Mouse (Mus musculus) neutrophil, adult 5-6 weeks (primary cell): Measurements from ENCODE around the gene Myl4. TPM values are rescaled to one million over a fixed set of nuclear protein-coding genes. Genes with fewer than 3 reads are reported as not detected.

ENCODE experiments used
- ATAC-seq: fragments of 151-379, 151-347 bp; 2 replicates; pipeline ENCODE4 v1.8.0; 2017; ENCODE audit warnings: mild to moderate bottlenecking, moderate TSS enrichment; ENCODE audit not compliant: insufficient number of reproducible peaks, poor library complexity, low FRiP score, severe bottlenecking; ENCODE audit errors: extremely low read depth
- total RNA-seq: library from RNA; stranded (forward); fragments of 200-1000 nt; gene quantifications from 2 replicates; pipeline ENCODE4 v1.2.3, GENCODE M21; 2017

Gene Myl4
- total RNA-seq, 1 experiment from 2014 or later, result 5.7 TPM

DNA sequence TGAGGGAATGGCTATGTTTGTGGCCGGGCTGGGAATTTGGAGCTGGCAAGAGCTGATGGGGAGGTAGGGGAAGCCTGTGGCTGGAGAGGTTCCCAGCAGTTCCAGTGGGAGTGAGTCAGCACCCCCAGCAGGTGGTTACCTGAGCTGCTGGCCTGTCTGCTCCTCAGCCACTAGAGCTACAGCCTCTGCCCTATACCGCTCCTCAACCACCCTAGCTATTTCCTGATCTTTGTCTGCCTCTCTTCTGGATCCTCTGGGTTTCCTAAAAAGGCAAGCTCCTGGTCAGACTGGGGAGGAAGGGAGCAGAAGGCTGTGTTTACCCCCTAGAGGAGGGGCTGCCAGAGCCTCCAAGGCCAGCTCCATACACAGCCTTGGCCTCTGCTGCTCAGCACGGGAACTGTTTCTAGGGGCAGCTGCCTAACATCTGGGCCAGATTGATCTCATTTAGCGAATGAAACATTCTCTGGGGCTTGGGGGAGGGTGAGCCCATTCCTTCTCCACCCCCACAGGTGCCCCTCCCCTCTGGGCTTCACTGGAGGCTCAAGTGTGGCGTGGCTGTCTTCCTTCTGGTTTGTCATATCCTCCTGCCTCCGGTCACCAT is 74.4 kb downstream of the Myl4 start:
- no peak for ATAC-seq

DNA sequence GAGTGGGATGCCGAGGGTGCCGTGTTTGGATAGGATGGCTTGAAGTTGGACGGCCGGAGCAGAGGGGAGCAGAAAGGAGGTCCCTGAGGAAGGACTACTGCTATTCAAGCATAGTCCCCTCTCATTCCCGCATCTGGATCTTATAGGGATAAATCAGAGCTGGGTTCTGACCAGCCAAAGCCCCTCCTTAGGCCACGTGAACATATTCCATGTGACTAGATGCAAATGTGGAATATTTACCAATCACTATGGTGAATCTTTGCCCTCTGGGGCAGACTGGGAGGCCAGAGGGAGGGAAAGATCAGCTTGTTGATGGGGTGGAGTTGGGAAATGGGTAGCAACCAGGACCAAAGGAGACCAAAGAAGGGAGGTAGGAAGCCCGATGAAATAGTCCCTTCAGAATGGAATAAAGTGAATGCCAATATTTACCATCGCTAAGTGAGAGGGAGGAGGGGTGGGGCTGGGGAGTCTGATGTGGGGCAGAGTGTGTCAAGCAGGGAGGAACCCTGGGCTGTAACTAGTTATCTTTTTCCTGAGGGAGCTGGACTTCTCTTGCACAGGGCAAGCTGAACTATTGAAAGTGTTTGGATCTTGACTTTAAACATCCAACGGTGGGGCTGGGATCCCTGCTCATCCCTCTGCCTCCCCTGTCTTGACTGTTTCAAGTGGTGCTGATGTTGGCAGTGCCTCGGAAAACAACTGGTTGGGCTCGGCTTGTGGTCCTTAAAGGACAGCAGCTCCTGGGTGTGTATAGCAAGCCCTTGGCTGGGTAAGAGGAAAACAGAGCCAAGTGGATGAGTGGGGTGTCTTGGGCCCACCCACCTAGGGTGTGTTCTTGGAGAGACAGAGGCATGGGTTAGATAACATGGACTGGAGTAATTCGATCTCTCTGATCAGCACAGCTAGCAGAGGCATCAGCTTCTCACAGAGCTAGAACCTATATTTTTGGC is 75.3 kb downstream of the Myl4 start:
- ATAC-seq, result no peak

DNA sequence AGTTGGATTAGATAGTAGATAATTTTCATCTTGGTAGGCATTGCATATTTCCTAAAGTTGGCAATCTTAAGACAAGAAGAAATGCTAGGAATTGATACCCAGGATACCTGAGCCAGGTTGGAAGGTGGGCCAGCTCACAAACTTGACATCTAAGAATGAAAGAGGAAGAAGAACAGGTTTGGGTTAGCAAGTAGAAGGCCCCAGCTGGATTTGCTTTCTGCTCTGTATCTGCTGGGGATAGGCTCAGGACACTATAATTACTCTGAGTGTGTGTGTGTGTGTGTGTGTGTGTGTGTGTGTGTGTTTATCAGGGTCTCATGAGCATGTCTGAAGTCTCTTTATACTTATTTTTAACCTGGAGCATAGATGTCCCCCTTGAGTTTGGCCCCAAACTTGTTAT is 76.2 kb downstream of the Myl4 start:
- ATAC-seq, result no peak

DNA sequence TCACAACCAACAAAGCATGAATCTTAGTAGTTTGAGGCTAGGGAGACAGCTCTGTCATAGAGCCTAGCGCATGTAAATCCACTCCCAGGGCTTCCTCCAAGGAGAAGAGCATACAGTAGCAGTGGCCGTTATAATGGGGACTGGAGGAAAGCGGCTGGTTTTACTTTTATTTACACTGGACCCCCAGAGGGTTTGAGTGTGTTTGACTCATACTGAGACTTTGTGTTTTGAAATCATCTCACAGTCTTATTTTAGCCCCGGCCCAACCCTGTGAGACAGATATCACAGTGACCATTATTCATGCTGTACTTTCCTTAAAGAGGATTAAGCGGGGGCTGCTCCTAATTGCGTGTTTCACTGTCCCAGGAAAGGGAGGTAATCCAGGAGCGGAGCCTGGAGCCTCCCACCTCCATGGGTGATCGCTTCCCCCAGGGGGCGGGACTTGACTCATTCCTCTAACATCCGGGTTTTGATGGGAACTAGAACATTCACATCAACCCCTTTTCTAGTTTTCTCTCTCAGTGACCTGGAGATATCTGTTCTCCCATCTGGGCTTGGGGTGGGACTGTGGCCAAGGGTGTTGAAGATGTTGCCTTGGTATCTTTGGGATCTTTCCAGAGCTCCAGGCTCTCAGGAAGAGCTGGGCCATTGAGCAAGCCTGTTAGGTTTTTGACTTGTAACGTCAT is 77.3 kb downstream of the Myl4 start:
- no peak for ATAC-seq

DNA sequence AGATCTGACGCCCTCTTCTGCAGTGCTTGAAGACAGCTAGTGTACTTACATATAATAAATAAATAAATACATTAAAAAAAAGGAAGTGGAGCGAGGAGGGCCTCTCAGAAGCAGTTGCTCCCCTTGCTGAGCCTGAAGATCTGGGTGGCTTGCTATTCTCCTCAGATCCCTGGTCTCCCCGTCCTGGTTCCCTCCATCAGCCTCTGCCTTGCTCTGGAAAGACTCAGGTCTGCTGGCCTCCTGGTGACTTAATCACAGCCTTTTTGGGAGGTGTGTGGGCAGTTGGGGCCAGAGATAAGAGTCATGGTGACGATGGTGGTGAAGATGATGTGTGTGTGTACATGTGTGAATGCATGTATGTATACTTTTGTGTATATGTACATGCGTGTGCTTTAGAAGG is 78.1 kb downstream of the Myl4 start:
- no peak for ATAC-seq

DNA sequence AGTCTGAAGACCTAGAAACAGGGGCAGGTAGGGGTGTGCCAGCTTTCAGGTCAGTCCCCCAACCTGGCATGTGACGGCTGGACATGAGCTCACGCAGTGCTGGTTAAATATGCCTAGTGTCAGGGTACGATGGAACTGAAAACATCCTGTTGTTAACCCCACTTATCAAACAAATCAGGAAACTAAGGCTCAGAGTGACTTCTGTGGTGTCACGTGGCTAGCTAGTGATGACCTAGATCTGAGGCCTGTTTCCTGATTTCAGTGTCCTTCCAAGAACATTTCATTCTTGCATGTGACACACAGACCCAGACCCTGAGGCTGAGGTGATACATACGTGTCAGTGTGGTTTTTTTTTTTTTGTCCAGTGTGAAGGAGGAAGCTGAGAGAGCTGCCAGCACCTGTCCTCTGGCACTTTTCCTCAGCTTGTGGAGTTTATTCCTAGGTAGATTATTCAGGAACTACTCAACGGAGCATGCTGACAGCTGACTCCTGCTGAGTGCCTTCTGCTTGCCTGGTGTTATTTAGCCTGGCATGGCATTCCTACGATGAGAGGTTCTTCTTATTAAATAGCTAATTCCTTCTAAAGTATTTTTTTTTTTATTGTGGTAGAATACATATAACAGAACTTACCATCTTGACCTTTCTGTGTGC is 79.8 kb downstream of the Myl4 start:
- ATAC-seq, result peak; percentile 14; the same call in 1 of the 2 replicates

DNA sequence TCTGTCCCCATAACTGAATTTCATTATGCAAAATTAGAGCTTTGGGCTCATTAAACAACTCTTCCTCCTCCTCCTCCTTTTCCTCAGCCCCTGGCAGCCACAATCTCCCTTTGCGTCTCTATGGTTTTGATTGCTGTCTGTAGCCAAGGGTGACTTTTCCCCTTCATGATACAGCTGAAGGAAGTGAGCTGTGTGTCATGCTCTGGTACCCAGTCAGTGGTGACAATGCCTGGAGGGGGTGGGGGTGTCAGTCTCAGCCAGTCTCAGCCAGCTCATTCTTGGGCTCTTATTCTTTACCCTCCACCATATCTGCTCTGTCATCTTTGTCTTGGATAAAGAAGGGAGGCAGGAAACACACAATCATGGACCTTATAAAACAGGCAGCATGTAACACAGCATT is 80.8 kb downstream of the Myl4 start:
- peak; percentile 79 for ATAC-seq

DNA sequence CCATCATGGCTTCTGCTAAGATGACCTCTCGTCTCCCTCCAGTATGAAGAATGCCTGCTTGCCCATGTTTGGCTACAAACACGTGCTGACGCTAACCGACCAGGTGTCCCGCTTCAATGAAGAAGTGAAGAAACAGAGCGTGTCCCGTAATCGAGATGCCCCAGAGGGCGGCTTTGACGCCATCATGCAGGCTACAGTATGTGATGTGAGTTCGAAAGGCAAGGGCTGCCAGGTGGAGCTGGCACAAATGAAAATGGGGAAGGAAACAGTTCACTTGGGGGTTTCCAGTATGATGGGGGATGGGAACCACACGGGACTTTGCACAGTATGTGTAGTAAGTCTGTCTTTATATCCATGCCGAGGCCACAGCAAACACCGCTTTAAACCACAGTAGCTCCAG is 86.5 kb downstream of the Myl4 start:
- ATAC-seq, result peak; percentile 92

DNA sequence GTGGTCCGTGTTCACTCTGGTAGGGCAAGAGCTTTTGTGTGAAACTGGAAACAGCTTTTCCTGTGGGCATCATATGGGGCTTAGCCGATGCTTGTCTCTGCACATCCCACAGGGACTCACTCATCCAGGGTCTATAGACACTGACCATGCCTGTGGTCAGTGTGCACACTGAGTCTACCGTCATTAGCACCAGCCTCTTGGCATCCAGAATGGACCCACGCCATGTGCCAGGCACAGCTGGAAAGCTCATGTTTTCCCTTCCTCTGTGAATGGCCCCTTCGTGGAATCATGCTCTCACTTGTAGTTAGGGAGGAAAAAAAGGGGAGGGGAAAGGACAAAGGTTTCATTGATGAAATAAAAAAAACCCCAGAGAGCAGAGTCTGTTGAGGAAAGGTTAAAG is 87.5 kb downstream of the Myl4 start:
- no peak for ATAC-seq

DNA sequence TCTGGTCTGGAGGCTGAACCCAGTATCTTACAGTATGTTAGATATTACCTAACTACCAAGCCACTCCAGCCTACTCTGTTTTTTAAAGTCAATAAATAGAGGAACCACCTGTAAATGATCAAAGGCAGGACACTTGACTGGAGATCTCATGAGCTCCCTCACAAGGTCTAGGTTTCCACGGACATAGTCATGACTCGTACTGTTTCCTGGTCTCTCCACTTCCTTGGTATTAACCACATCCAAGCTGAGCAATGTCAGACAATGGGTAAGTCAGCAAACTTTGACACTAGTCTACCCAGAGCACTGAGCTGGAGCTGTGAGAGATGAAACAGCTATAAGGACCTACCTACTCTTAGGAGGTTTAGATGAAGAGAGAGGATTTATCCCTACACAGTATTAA is 88.4 kb downstream of the Myl4 start:
- no peak for ATAC-seq

DNA sequence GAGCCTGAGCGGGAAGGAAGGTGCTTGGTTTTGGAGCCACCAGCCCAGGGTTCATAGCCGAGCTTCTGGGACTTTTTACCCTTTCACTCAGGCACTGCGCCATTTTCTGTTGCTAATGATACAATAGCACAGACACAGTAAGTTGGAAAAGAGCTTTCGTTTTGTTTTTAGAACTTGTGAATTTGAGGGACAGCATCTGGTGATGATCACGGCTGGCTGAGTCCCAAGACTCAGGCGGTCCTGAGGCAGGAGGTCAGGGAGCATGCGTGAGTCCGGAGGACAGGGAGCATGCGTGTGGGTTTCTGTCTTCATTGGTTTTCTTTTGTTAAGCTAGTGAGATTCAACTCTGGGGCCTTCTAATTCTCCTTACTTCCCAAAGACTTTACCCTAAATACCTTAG is 89.2 kb downstream of the Myl4 start:
- ATAC-seq, result no peak

DNA sequence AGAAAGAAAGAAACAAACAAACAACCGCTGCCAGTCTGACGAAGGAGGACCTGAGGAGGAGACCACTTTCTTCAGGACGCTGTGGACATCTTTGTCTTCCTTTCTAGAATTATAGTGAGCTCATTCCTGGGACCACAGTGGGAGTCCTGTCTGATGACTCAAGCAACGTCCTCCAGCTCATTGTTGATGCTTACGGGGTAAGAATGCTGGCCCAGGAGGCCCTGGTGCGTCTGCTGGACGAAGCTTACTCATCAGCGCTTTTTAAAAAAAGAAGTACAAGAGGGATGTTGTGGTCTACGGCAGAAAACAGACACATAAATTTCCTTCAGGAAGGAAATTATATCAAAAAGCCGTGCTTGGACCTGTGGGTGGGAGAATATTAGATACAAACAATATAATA is 90.4 kb downstream of the Myl4 start:
- ATAC-seq, result no peak

DNA sequence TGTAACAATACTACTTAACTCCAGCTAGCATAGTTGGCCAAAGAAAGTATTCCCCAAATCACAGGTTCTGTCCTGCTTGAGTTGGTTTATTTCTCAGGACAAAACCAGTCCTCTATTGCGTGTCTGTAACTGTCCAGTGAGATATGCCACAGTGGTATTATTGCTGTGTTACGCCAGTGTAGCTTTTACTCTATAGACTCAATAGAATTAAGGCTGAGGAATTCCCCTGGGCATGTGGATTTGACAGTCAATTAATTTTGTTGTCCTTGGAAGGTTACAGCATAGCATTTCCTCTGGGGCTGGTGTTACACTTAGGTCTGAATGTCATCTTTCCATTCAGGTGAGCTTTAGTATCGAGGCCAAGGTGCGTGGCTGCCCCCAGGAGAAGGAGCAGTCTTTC is 92.8 kb downstream of the Myl4 start:
- no peak for ATAC-seq

Other genes starting within 250 kb of the Myl4 start
- gene Kansl1, start 81.8 kb upstream of the Myl4 start, total RNA-seq, result 66.1 and 71.3 TPM in 2 replicates
- gene Cdc27, start within 50 bp of the Myl4 start, total RNA-seq, result 28.5 and 39.0 TPM in 2 replicates
- 27.5 and 29.2 TPM in 2 replicates for gene Itgb3, start 57.3 kb downstream of the Myl4 start, total RNA-seq
- under 0.01 TPM in 2 replicates for gene Gm11639, start 135.0 kb downstream of the Myl4 start, total RNA-seq